Mouse (Mus musculus) splenic B cell, adult 2 months (primary cell): ENCODE data around the gene Dgkg.

Experiments used
- DNase-seq: peaks from one replicate; pipeline ENCODE4 v3.0.0-alpha.2; 2011; ENCODE audit warnings: low read depth, low spot score
- H3K27me3 ChIP-seq: 2 replicates; pipeline ENCODE4 v1.6.1; 2012; ENCODE audit warnings: mild to moderate bottlenecking, low read length, moderate library complexity, mixed read lengths; ENCODE audit not compliant: control insufficient read depth, poor library complexity, insufficient read depth, severe bottlenecking
- H3K36me3 ChIP-seq: 2 replicates; pipeline ENCODE4 v1.6.1; 2012; ENCODE audit warnings: mild to moderate bottlenecking, low read length, moderate library complexity, mixed read lengths; ENCODE audit not compliant: control insufficient read depth, poor library complexity, insufficient read depth, severe bottlenecking

The Dgkg gene

DNA sequence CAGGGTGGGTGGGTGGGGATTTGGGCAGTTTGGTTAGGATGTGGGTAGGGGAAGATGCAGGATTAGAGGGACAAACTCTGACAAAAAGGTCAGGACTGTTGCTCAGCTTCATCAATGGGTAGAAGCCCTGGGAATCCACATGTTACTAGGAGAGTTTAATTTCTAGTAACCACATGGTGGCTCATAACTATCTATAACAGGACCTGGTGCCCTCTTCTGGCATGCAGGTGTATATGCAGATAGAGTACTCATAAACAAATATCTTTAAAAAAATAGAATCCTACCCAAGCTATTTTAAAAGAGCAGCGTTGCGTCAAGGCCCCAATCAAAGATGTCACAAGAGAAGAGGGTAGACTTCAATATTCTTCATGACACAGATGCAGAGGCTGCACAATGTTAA lies 63.1 kb downstream of the Dgkg start:
- Histone ChIP-seq H3K36me3 (no peaks in the 10 kb centered on the region), H3K27me3 (no peaks in the 10 kb centered on the region)
- peak; percentile 31 for DNase-seq

DNA sequence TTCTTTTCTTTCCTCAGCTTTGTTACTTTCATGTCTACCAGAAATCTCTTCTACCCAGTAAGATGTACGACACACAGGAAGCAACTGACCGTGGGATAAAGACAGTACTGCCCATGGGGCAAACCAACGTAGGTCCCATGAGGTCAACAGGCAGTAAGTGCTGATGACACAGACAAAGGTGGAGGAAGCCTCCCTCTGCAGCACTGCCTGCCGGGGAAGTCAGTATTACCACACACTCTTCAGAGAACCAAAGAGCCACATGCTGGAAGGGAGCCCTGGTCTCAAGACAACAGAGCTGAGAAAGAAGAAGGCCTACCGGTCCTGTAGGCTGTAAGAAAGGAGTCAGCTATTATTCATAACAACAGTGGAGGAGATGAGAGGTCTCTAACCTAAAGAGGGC lies 67.4 kb downstream of the Dgkg start:
- H3K36me3 ChIP-seq: no peaks in the 10 kb centered on the region
- H3K27me3 ChIP-seq: no peaks in the 10 kb centered on the region
- DNase-seq: no peak

DNA sequence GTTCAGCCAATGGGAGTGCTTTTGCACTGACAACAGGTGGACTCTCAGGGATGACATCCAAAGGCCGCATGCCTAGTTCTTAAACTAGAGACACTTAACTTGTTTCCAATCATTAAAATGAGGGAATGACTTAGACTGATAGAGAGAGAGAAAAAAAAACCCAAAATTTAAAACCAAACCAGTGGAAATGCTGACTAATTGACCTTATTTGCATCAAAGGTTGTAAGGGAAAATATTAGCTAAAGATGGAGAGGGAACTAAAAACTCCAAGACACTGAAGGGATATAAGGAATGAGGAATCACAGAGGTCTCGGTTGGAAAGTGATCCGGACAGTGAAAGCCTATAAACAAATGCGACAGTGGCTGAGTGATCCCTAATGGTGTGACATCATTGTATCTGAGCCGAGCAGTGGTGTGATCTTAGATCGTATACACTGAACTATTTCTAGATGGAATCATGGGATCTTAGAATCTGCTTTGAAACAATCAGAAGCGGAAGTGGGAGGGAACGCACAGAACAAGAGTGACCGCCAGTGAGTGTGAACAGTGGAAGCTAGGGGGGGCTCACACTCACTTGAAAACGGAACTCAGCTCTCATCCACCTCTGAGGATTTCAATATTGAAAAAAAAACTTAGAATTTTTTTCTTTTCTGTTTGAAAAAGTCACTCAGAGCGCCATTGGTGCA lies 70.7 kb downstream of the Dgkg start:
- no peaks in the 10 kb centered on the region for H3K27me3 ChIP-seq
- DNase-seq: no peak

DNA sequence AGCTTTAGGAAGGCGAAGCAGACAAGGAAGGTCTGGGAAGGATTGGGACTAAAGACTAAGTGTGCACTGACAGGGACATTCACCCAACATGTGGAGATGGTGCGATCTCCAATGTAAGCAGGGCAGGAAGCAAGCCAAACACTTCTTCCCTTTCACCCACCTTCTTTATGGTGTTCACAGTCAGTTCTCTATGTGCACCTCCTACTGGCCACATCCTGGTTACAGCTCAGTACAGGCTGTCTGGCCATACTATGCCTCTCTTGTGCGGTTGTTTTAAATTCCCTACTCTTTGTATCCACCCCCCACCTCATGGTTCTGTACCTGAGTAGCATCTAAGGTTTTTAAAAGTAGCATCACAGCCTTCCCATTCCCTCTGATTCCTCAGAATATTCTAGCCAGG lies 71.5 kb downstream of the Dgkg start:
- DNase-seq: no peak
- H3K36me3 ChIP-seq: no peaks in the 10 kb centered on the region

More for the DNA sequence above, 70.7 kb downstream of the Dgkg start:
- H3K36me3 ChIP-seq: no peaks in the 10 kb centered on the region

GRCm38 (mm10) chr16:22583401-22583800 lies 73.6 kb downstream of the Dgkg start:
- DNase-seq: no peak
- no peaks in the 10 kb centered on the region for H3K27me3 ChIP-seq
- no peaks in the 10 kb centered on the region for H3K36me3 ChIP-seq

More for the DNA sequence above, 71.5 kb downstream of the Dgkg start:
- H3K27me3 ChIP-seq: no peaks in the 10 kb centered on the region

- no peaks in the 10 kb centered on the region for H3K27me3 ChIP-seq
- no peaks in the 10 kb centered on the region for H3K36me3 ChIP-seq
- DNase-seq: no peak
Measured at GRCm38 (mm10) chr16:22582173-22582929, 74.7 kb downstream of the Dgkg start.

DNA sequence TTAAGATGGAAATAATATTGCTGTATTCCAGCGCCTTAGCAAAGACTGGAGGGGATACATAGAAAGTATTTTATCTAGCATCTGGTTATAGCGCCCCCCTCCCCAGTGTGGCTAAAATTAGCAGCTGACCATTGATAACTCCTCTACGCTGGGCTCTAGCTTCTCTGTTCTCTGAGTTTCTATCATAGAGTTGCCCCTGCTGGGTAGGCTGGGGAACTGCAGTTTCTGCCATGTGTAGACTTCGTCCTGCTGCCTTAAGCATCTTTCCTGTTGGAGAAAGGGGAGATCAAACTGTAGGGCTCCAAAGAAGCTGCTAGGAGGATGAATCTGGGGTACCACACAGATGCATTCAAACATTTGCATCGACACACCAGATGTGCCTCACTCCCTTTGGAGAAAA lies 76.9 kb downstream of the Dgkg start:
- Histone ChIP-seq H3K36me3 (no peaks in the 10 kb centered on the region), H3K27me3 (no peaks in the 10 kb centered on the region)
- peak; percentile 4 for DNase-seq

GRCm38 (mm10) chr16:22578883-22579282 lies 78.1 kb downstream of the Dgkg start:
- DNase-seq: no peak
- H3K27me3 ChIP-seq: no peaks in the 10 kb centered on the region
- H3K36me3 ChIP-seq: no peaks in the 10 kb centered on the region

GRCm38 (mm10) chr16:22577656-22578055 lies 79.4 kb downstream of the Dgkg start:
- DNase-seq: peak; percentile 6
- Histone ChIP-seq H3K36me3 (no peaks in the 10 kb centered on the region), H3K27me3 (no peaks in the 10 kb centered on the region)

- DNase-seq: no peak
- H3K27me3 ChIP-seq: no peaks in the 10 kb centered on the region
- H3K36me3 ChIP-seq: no peaks in the 10 kb centered on the region
Measured at GRCm38 (mm10) chr16:22574164-22574563, 82.9 kb downstream of the Dgkg start.

GRCm38 (mm10) chr16:22572641-22573341 lies 84.2 kb downstream of the Dgkg start:
- DNase-seq: no peak
- no peaks in the 10 kb centered on the region for H3K27me3 ChIP-seq
- H3K36me3 ChIP-seq: no peaks in the 10 kb centered on the region

DNA sequence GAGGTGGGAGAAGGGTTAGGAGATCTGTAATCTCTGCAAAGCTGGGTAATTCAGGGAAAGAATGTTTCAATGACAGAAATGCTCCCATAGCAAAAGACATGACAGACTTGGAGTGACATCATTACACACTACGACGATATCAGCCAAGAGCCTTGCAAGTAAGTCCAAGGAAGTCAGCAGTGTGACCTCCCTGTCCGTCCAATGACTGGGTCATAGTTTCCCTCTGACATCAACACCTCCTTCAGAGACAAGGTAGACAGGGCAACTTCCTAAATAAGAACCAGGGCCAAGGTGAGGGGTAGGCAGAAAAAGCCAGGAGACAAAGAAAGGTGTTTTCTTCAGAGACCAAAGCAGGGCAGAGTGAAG lies 92.1 kb downstream of the Dgkg start:
- no peaks in the 10 kb centered on the region for H3K27me3 ChIP-seq
- DNase-seq: no peak
- no peaks in the 10 kb centered on the region for H3K36me3 ChIP-seq

- peak; percentile 72 for DNase-seq
- H3K27me3 ChIP-seq: no peaks in the 10 kb centered on the region
- H3K36me3 ChIP-seq: no peaks in the 10 kb centered on the region
Measured at GRCm38 (mm10) chr16:22564259-22564906, 92.6 kb downstream of the Dgkg start.

GRCm38 (mm10) chr16:22563594-22563993 lies 93.4 kb downstream of the Dgkg start:
- no peak for DNase-seq
- no peaks in the 10 kb centered on the region for H3K36me3 ChIP-seq
- no peaks in the 10 kb centered on the region for H3K27me3 ChIP-seq

GRCm38 (mm10) chr16:22554996-22555395 lies 102.0 kb downstream of the Dgkg start:
- H3K36me3 ChIP-seq: no peaks in the 10 kb centered on the region
- no peaks in the 10 kb centered on the region for H3K27me3 ChIP-seq
- peak; percentile 61 for DNase-seq
